Mouse (Mus musculus) heart, postnatal 0 days (tissue): ENCODE results near the gene Sntg2. TPM values are rescaled to one million over a fixed set of nuclear protein-coding genes. Genes with fewer than 3 reads are reported as not detected.

ENCODE experiments used
- ATAC-seq: fragments of 200-750 bp; cut with Nextera tagmentation; 2 replicates; pipeline ENCODE4 v1.8.0; 2017; ENCODE audit warnings: low read depth, moderate number of reproducible peaks, moderate library complexity; ENCODE audit not compliant: insufficient read depth
- DNase-seq: peaks from one replicate; pipeline ENCODE4 v3.0.0-alpha.2; 2016; ENCODE audit warnings: low spot score
- H3K27ac ChIP-seq: fragments of 300-500 bp; sonication (generic); 2 replicates; pipeline ENCODE4 v1.5.1; 2014; ENCODE audit warnings: low read depth, mild to moderate bottlenecking
- H3K27me3 ChIP-seq: fragments of 300-500 bp; sonication (generic); 2 replicates; pipeline ENCODE4 v1.6.1; 2014; ENCODE audit warnings: low read length, mixed read lengths; ENCODE audit not compliant: control insufficient read depth, insufficient read depth
- H3K36me3 ChIP-seq: fragments of 300-500 bp; sonication (generic); replicated peaks from 2 replicates; pipeline ENCODE4 v1.6.1; 2014; ENCODE audit warnings: low read length, mixed read lengths; ENCODE audit not compliant: control insufficient read depth, insufficient read depth
- H3K4me1 ChIP-seq: fragments of 300-500 bp; sonication (generic); 2 replicates; pipeline ENCODE4 v1.6.1; 2014; ENCODE audit warnings: antibody characterized with exemption; ENCODE audit not compliant: control insufficient read depth, insufficient read depth
- H3K4me2 ChIP-seq: fragments of 300-500 bp; sonication (generic); 2 replicates; pipeline ENCODE4 v1.6.1; 2014; ENCODE audit warnings: low read depth, mild to moderate bottlenecking, low read length, moderate library complexity
- H3K4me3 ChIP-seq: fragments of 300-500 bp; sonication (generic); 2 replicates; pipeline ENCODE4 v1.5.1; 2014; ENCODE audit warnings: low read depth, low read length
- H3K9ac ChIP-seq: fragments of 300-500 bp; sonication (generic); replicated peaks from 2 replicates; pipeline ENCODE4 v1.6.1; 2014; ENCODE audit warnings: low read depth, low read length, mixed read lengths
- H3K9me3 ChIP-seq: fragments of 300-500 bp; sonication (generic); replicated peaks from 2 replicates; pipeline ENCODE4 v1.6.1; 2016; ENCODE audit warnings: low read length; ENCODE audit not compliant: control insufficient read depth
- CTCF ChIP-seq: IDR thresholded peaks from 2 replicates; pipeline ENCODE4 v1.5.1; 2016; ENCODE audit warnings: antibody characterized with exemption, control low read depth, low read depth
- EP300 ChIP-seq: IDR thresholded peaks from 2 replicates; pipeline ENCODE4 v1.6.1; 2016; ENCODE audit warnings: antibody characterized with exemption, low read depth
- WGBS: fragments of 180-500 bp; shearing (Covaris S2); extraction: QIAGEN DNeasy Blood & Tissue Kit; methylation state at CpG from one replicate; pipeline ENCODE4 v1.1.7; 2014; 5-methylcytosine and 5-hydroxymethylcytosine counted together
- polyA plus RNA-seq: library from polyadenylated mRNA; unstranded; fragments of >200 nt; fragmentation: Nextera tagmentation; extraction: Ambion mirVana; gene quantifications from 2 replicates; pipeline ENCODE4 v1.2.1, GENCODE M21; 2015
- total RNA-seq: library from RNA; depleted of rRNA; stranded (reverse); fragments of >200 nt; gene quantifications from 2 replicates; pipeline ENCODE4 v1.2.3, GENCODE M21; 2014; ENCODE audit warnings: low replicate concordance; rRNA removed

Gene Sntg2
- total and polyA plus RNA-seq, 2 experiments from 2014 or later, result 2.8 to 13.9 TPM

GRCm38 (mm10) chr12:30128561-30129410 is 244.4 kb downstream of the Sntg2 start:
- Histone ChIP-seq H3K4me1 (no peaks in the 10 kb centered on the region), H3K27ac (no peak overlapping the region), H3K36me3 (no peaks in the 10 kb centered on the region), H3K4me2 (no peak overlapping the region), H3K4me3 (no peak overlapping the region), H3K27me3 (no peaks in the 10 kb centered on the region), H3K9me3 (no peaks in the 10 kb centered on the region), H3K9ac (no peak overlapping the region)
- WGBS, result 54% methylated on average over 7 of the region's 7 CpGs
- peak; percentile 79 for TF ChIP-seq CTCF
- TF ChIP-seq EP300, result no peak
- ATAC-seq (no peak), DNase-seq (peak; percentile 53)

Other genes with a start within 250 kb of the Sntg2 start
- gene Tpo, start 240.8 kb downstream of the Sntg2 start, total RNA-seq, result not detected in 2 replicates
- 0.03 TPM in 1 of 2 replicates, not detected in the other for gene Tpo, start 240.8 kb downstream of the Sntg2 start, polyA plus RNA-seq
- gene Tmem18, start 211.1 kb upstream of the Sntg2 start, total RNA-seq, result 10.7 and 12.0 TPM in 2 replicates
- gene Tmem18, start 211.1 kb upstream of the Sntg2 start, polyA plus RNA-seq, result 10.3 and 10.8 TPM in 2 replicates